Mouse (Mus musculus) gastrocnemius, postnatal 25 days (tissue): ENCODE results near the gene Cps1. TPM values are rescaled to one million over a fixed set of nuclear protein-coding genes. Genes with fewer than 3 reads are reported as not detected.

Experiments used
- DNase-seq: peaks from one replicate; pipeline ENCODE4 v3.0.0; 2022
- total RNA-seq, 2 experiments: library from RNA; stranded (reverse); gene quantifications; 1 replicate in 1 of 2; 2 replicates in 1 of 2; pipeline ENCODE4 v1.2.3; 2021

Gene Cps1
- total RNA-seq, 2 experiments from 2014 or later = not detected

DNA sequence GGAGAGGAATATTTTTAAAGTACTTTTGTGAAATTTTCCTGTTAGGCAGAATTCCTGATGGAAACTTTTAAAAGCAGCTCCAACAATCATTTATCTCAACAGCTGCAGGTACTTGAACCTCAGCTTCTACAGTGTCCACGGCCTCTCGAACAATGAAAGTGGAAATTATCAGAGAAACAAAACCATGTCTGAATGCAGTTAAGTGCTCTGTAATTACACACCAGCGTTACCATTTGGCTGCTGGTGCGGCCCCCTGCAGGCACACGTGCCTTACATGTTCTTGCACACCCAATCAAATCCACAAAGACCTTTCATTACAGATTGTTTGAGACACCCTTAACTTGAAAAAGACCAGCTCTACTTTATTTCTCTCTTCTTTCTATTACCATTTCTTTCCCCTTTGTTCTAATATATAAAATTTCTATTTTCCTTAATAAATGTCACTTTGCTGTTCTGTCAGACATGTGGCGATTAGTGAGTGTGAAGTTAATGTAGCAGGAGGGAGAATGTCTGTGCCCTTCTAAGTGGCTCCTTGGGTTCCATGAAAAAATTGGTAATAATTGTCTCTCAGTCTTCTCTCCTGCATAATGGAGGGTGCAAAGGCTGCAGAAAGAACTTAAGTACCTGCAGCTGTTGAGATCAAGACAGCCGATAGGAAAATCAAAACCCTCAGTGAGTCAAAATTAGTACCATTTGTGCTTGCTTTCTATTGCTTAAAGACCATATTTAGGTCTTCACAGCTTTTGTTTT is 112.8 kb downstream of the Cps1 start:
- no peak for DNase-seq

DNA sequence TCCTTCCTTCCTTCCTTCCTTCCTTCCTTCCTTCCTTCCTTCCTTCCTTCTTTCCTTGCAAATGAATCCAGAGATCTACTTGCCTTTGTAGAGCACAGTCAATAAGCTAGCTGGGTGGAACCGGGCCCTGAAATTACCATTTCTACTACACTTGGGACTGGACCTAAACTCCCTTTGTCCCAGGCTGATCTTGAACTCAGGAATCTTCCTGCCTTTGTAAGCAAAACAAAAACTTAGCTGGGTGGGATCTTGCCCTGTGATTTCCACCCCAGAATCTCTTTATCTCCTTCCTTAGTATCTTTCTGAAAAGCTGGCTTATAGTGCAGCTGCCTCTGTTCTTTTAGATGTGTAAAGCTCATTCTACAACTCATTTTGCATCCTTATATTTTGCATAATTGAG is 115.6 kb downstream of the Cps1 start:
- DNase-seq = no peak

DNA sequence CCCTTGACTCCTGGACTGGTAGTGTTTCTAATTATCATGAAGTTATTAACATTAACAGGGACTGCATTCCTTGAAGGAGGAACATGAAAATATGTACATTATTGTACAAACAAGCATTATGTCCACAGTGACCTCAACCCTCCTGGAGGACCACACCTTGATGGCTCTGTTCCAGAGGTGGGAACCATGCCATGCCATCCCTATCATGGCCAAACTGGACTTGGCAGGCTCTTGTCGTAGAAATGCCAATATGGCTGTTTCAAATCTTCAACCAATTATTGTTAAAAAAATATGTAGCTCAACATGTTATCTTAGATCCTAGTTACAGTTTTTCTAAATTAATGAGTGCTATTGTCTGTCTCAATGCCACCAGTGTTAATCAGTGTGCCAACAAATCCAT is 116.1 kb downstream of the Cps1 start:
- DNase-seq = no peak

DNA sequence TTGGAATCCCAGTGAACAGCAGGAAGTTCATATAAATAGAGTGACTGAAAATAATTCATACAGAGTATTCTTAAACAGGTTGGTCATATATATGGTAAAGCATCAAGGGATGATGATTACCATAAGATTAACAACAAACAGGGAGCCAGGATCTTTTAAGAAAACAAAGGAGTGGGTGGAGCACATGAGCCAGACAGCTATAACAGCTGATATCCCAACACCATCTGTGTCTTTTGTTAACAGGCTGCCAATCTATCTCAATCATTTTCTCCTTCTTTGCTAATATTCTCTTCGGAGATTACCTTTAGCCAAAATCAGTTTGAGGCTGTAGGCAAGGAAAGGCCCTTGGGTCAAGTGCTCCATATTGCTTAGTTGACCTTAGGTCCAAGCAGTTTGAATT is 142.4 kb downstream of the Cps1 start:
- no peak for DNase-seq

DNA sequence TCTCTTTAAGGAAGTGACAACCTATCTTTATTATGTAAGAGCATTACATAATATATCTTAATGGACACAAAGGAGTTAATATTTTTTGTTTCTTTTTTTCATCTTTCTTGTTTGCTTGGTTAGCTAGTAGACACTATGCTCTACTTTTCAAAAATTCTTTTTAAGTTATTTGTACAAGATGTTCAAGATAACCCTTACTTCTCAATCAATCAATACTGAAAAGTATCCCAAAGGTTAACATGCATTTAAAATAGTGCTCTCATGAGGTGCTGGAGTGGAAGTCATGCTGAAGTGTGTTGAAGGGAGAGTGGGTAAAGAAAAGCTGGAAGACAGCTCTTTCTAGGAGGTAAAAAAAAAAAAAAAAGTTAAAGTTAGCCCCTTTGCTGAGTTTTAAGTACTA is 145.1 kb downstream of the Cps1 start:
- DNase-seq = no peak

DNA sequence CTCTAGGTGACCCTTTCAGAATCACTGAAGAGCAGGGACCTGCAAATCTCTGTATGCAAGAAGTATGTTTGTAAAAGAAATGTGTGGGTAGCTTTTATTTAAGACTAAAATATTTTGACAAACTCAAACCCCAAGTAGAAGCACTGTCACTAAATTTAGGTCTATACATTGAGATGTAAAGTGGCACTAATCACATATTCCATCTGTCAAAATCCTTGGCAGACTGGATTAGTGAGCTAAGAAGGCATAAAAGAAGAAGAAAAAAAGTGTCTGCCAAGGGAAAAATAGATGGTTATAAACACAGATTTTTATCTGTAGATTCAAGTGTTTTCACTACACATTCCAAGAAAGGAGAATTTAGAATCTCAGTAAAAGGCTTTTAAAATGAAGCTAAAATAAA is 145.6 kb downstream of the Cps1 start:
- DNase-seq = no peak

DNA sequence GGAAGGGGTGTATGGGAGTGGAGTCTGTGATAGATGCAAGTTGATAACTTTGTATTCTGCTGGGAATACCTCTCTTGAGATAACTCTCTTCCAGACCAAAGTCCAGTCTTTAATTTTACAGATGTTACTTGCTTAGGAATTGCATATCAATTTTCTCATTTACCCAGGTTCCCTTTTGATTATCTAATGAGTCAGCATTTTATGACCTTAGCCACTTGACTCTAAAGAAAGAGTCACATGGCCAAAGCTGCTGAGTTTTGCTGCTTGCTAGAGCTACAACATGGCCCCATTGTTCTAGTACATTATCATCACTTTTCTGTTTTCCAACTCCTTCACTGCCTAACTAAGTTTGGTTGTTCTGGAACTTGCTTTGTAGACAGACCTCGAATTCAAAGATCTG is 153.4 kb downstream of the Cps1 start:
- DNase-seq = no peak

Other genes with a start within 250 kb of the Cps1 start
- over 10,000 TPM; 28,881 to 29,446 TPM for gene Myl1, start 177.6 kb upstream of the Cps1 start, total RNA-seq
- 10 to 100 TPM; 25.3 to 27.9 TPM for gene Lancl1, start 84.2 kb upstream of the Cps1 start, total RNA-seq